Mouse (Mus musculus) embryonic facial prominence, embryonic 12.5 days (tissue): ENCODE data around the gene Chchd5. TPM values are rescaled to one million over a fixed set of nuclear protein-coding genes. Genes with fewer than 3 reads are reported as not detected.

Experiments used
- ATAC-seq: fragments of 200-750 bp; cut with Nextera tagmentation; 2 replicates; pipeline ENCODE4 v1.8.0; 2017; ENCODE audit not compliant: insufficient number of reproducible peaks, insufficient read depth, low FRiP score, low TSS enrichment
- H3K27ac ChIP-seq: fragments of 300-500 bp; sonication (generic); 2 replicates; pipeline ENCODE4 v1.5.1; 2016; ENCODE audit warnings: mild to moderate bottlenecking
- H3K27me3 ChIP-seq: fragments of 300-500 bp; sonication (generic); 2 replicates; pipeline ENCODE4 v1.6.1; 2016; ENCODE audit warnings: mild to moderate bottlenecking, moderate library complexity
- H3K36me3 ChIP-seq: fragments of 300-500 bp; sonication (generic); 2 replicates; pipeline ENCODE4 v1.6.1; 2016; ENCODE audit warnings: mild to moderate bottlenecking
- H3K4me1 ChIP-seq: fragments of 300-500 bp; sonication (generic); 2 replicates; pipeline ENCODE4 v1.6.1; 2016
- H3K4me2 ChIP-seq: fragments of 300-500 bp; sonication (generic); replicated peaks from 2 replicates; pipeline ENCODE4 v1.6.1; 2016; ENCODE audit warnings: mild to moderate bottlenecking, moderate library complexity
- H3K4me3 ChIP-seq: fragments of 300-500 bp; sonication (generic); 2 replicates; pipeline ENCODE4 v1.5.1; 2016; ENCODE audit warnings: mild to moderate bottlenecking
- H3K9ac ChIP-seq: fragments of 300-500 bp; sonication (generic); 2 replicates; pipeline ENCODE4 v1.6.1; 2016; ENCODE audit warnings: mild to moderate bottlenecking, moderate library complexity
- H3K9me3 ChIP-seq: fragments of 300-500 bp; sonication (generic); 2 replicates; pipeline ENCODE4 v1.6.1; 2016; ENCODE audit warnings: mild to moderate bottlenecking, moderate library complexity
- WGBS: fragments of 180-500 bp; shearing (Covaris S2); methylation state at CpG from one replicate; pipeline ENCODE4 v1.1.7; 2016; 5-methylcytosine and 5-hydroxymethylcytosine counted together
- polyA plus RNA-seq: library from polyadenylated mRNA; unstranded; fragments of >200 nt; fragmentation: Nextera tagmentation; extraction: Ambion mirVana; gene quantifications from 2 replicates; pipeline ENCODE4 v1.2.1, GENCODE M21; 2016

The Chchd5 gene
- 24.7 and 27.2 TPM in 2 replicates for polyA plus RNA-seq

GRCm38 (mm10) chr2:129129412-129129929 lies at the start of gene Chchd5:
Chchd5 (plus strand) TSS chr2:129129700.
- H3K27ac ChIP-seq = peak within 1 kb of the TSS; percentile 91
- peak within 1 kb of the TSS; percentile 66 for H3K4me3 ChIP-seq
- H3K9me3 ChIP-seq = 0 out of 2 replicates have a peak, but pooled peaks cover 7% of the 10 kb centered on the region
- ATAC-seq = peak; percentile 99
- no peaks in the 10 kb centered on the region for H3K27me3 ChIP-seq
- H3K36me3 ChIP-seq = peaks cover 52% of the 10 kb centered on the region
- WGBS = under 1% methylated on average over 35 of the region's 35 CpGs
- peaks cover 7% of the 10 kb centered on the region for H3K4me1 ChIP-seq
- H3K9ac ChIP-seq = peak within 1 kb of the TSS; percentile 75
- peak within 1 kb of the TSS; percentile 75 for H3K4me2 ChIP-seq

GRCm38 (mm10) chr2:129081097-129081496 lies 48.4 kb upstream of the Chchd5 start:
- Histone ChIP-seq H3K36me3 (peaks cover 65% of the 10 kb centered on the region), H3K27me3 (no peaks in the 10 kb centered on the region), H3K27ac (no peak overlapping the region), H3K4me1 (no peaks in the 10 kb centered on the region), H3K4me2 (no peak overlapping the region), H3K9me3 (no peaks in the 10 kb centered on the region), H3K9ac (no peak overlapping the region), H3K4me3 (no peak overlapping the region)
- ATAC-seq = no peak
- WGBS = 61% methylated on average over 13 of the region's 13 CpGs

- Histone ChIP-seq H3K9me3 (no peaks in the 10 kb centered on the region), H3K4me3 (no peak overlapping the region), H3K27me3 (no peaks in the 10 kb centered on the region), H3K4me1 (no peaks in the 10 kb centered on the region), H3K36me3 (peaks cover 51% of the 10 kb centered on the region), H3K9ac (no peak overlapping the region), H3K4me2 (no peak overlapping the region), H3K27ac (no peak overlapping the region)
- WGBS = 90% methylated on average over 5 of the region's 5 CpGs
- ATAC-seq = no peak
Measured at GRCm38 (mm10) chr2:129083514-129083913, 46.0 kb upstream of the Chchd5 start.

- 50% methylated on average over 2 of the region's 2 CpGs for WGBS
- Histone ChIP-seq H3K9me3 (no peaks in the 10 kb centered on the region), H3K4me1 (no peaks in the 10 kb centered on the region), H3K4me3 (no peak overlapping the region), H3K9ac (no peak overlapping the region), H3K27ac (no peak overlapping the region), H3K4me2 (no peak overlapping the region), H3K27me3 (no peaks in the 10 kb centered on the region), H3K36me3 (peaks cover 53% of the 10 kb centered on the region)
- no peak for ATAC-seq
Measured at GRCm38 (mm10) chr2:129084959-129085358, 44.5 kb upstream of the Chchd5 start.

DNA sequence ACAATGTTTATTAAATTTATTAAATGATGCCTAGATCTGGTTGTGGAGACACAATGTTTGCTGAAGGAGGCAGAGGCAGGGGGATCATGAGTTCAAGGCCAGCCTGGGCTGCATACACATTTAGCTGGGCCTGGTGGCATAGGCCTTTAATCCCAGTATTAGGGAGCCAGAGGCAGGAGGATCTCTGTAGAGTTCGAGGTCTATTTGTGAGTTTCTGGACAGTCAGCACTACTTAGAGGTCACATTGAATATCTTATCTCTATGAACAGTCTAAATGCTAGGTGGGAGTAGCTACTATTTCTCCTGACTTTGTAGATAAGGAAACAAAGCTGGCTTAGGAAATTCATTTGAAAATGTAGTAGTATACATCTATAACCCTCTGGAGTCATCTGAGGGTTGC lies 42.0 kb upstream of the Chchd5 start:
- ATAC-seq = no peak
- no peak overlapping the region for H3K27ac ChIP-seq
- WGBS = 97% methylated on average over 1 of the region's 1 CpGs
- no peak overlapping the region for H3K9ac ChIP-seq
- H3K27me3 ChIP-seq = no peaks in the 10 kb centered on the region
- no peaks in the 10 kb centered on the region for H3K9me3 ChIP-seq
- H3K36me3 ChIP-seq = peaks cover 48% of the 10 kb centered on the region
- H3K4me1 ChIP-seq = no peaks in the 10 kb centered on the region
- no peak overlapping the region for H3K4me2 ChIP-seq
- no peak overlapping the region for H3K4me3 ChIP-seq

DNA sequence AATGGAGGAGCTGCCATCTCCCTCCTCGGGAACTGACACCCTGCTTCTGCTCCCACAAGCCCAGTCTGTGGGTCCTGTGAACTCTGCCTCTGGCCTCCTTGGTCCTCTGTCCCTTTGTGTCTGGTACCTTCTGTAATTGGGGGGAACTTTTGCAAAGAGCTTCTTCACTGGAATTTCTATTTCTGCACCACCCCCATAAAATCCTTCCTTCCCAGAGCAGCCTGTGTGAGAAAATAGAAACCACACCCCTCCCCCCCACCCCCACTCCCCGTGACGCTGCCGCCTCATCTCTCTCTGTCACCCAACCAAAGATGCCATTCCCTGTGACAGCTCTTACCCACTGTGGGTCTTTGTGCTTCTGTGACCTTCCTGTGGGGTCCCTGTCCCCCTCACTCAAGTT lies 39.1 kb upstream of the Chchd5 start:
- Histone ChIP-seq H3K4me1 (no peaks in the 10 kb centered on the region), H3K4me2 (no peak overlapping the region), H3K27me3 (no peaks in the 10 kb centered on the region), H3K4me3 (no peak overlapping the region), H3K27ac (no peak overlapping the region), H3K36me3 (peaks cover 65% of the 10 kb centered on the region), H3K9ac (no peak overlapping the region), H3K9me3 (no peaks in the 10 kb centered on the region)
- 80% methylated on average over 4 of the region's 4 CpGs for WGBS
- ATAC-seq = no peak

DNA sequence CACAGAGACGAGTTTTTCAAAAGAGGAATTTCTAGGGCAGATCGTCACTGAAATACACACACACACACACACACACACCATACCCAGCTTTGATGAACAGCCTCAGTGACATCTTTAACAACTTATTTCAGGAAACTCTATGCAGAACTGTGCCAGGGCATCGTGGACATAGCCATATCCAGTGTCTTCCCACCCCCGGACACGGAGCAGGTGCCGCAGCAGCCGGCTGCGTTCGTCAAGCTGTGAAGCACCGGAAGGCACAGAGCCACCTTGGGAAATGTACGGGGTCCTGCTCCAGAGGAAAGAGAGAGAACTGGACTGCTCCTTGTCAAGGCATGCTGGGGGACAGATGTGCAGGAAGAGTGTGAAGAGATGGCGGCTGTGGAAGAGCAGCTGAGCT lies 36.7 kb upstream of the Chchd5 start:
- ATAC-seq = no peak
- peaks cover 53% of the 10 kb centered on the region for H3K36me3 ChIP-seq

GRCm38 (mm10) chr2:129093926-129094724 lies 35.4 kb upstream of the Chchd5 start:
- peaks cover 44% of the 10 kb centered on the region for H3K36me3 ChIP-seq
- no peak for ATAC-seq
- H3K9me3 ChIP-seq = no peaks in the 10 kb centered on the region
- H3K9ac ChIP-seq = no peak overlapping the region
- no peak overlapping the region for H3K27ac ChIP-seq
- no peak overlapping the region for H3K4me2 ChIP-seq
- H3K4me1 ChIP-seq = no peaks in the 10 kb centered on the region
- H3K4me3 ChIP-seq = no peak overlapping the region
- H3K27me3 ChIP-seq = no peaks in the 10 kb centered on the region
- WGBS = 88% methylated on average over 18 of the region's 18 CpGs

More for the DNA sequence above, 36.7 kb upstream of the Chchd5 start:
- Histone ChIP-seq H3K4me2 (no peak overlapping the region), H3K27ac (no peak overlapping the region), H3K9me3 (no peaks in the 10 kb centered on the region), H3K9ac (no peak overlapping the region), H3K27me3 (no peaks in the 10 kb centered on the region), H3K4me3 (no peak overlapping the region), H3K4me1 (no peaks in the 10 kb centered on the region)
- WGBS = 95% methylated on average over 12 of the region's 12 CpGs

DNA sequence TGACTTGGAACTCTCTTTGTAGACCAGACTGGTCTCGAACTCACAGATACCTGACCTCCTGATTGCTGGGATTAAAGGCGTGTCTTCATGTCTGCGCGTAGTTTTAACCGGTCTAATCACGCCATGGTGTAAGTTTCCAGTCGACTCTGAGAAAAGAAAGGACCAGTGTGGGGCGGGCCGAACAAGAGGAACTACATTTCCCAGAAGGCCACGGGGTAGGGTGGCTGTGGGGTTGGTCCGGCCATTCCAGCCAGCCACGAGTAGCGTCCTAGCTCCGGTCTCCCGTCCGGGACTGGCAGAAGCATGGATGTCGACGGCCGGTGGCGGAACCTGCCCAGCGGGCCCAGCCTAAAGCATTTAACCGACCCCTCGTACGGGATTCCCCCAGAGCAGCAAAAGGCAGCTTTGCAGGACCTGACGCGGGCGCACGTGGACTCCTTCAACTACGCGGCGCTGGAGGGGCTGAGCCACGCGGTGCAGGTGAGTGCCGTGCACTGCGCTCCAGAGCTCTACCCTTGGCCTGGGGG lies 28.7 kb upstream of the Chchd5 start, which contains the start of gene Polr1b:
Gene Polr1b, plus strand, starts transcription at position 212 of the 527 bp plus-strand sequence.
- Histone ChIP-seq H3K4me3 (peak within 1 kb of the TSS; percentile 80), H3K9me3 (no peaks in the 10 kb centered on the region), H3K27ac (0 out of 2 replicates have a peak within 1 kb of the TSS, but pooled peaks have one; percentile 27), H3K36me3 (peaks cover 27% of the 10 kb centered on the region), H3K27me3 (no peaks in the 10 kb centered on the region), H3K4me2 (peak within 1 kb of the TSS; percentile 67), H3K9ac (peak within 1 kb of the TSS; percentile 68), H3K4me1 (0 out of 2 replicates have a peak, but pooled peaks cover 5% of the 10 kb centered on the region)
- ATAC-seq = peak; percentile 99
- WGBS = under 1% methylated on average over 35 of the region's 35 CpGs

GRCm38 (mm10) chr2:129112924-129113323 lies 16.6 kb upstream of the Chchd5 start:
- H3K36me3 ChIP-seq = peaks cover 73% of the 10 kb centered on the region
- H3K9me3 ChIP-seq = no peaks in the 10 kb centered on the region
- H3K9ac ChIP-seq = no peak overlapping the region
- no peak overlapping the region for H3K4me2 ChIP-seq
- H3K4me1 ChIP-seq = no peaks in the 10 kb centered on the region
- no peak for ATAC-seq
- H3K27ac ChIP-seq = no peak overlapping the region
- no peak overlapping the region for H3K4me3 ChIP-seq
- WGBS = 92% methylated on average over 5 of the region's 5 CpGs
- H3K27me3 ChIP-seq = no peaks in the 10 kb centered on the region

GRCm38 (mm10) chr2:129115706-129116367 lies 13.7 kb upstream of the Chchd5 start:
- Histone ChIP-seq H3K4me3 (no peak overlapping the region), H3K36me3 (peaks cover 84% of the 10 kb centered on the region), H3K4me2 (no peak overlapping the region), H3K27me3 (no peaks in the 10 kb centered on the region), H3K27ac (no peak overlapping the region), H3K9me3 (no peaks in the 10 kb centered on the region), H3K4me1 (no peaks in the 10 kb centered on the region), H3K9ac (no peak overlapping the region)
- no peak for ATAC-seq
- 94% methylated on average over 9 of the region's 9 CpGs for WGBS
